Mouse (Mus musculus) hindbrain, embryonic 13.5 days (tissue): ENCODE measurements around the gene Tcp11l1. TPM values are rescaled to one million over a fixed set of nuclear protein-coding genes. Genes with fewer than 3 reads are reported as not detected.

ENCODE experiments used
- ATAC-seq: fragments of 200-750 bp; cut with Nextera tagmentation; 2 replicates; pipeline ENCODE4 v1.8.0; 2017; ENCODE audit warnings: moderate TSS enrichment; ENCODE audit not compliant: low FRiP score
- H3K27ac ChIP-seq: fragments of 300-500 bp; sonication (generic); 2 replicates; pipeline ENCODE4 v1.5.1; 2015; ENCODE audit warnings: inconsistent platforms, mild to moderate bottlenecking, moderate library complexity
- H3K27me3 ChIP-seq: fragments of 300-500 bp; sonication (generic); 2 replicates; pipeline ENCODE4 v1.6.1; 2015; ENCODE audit warnings: mild to moderate bottlenecking, inconsistent platforms
- H3K36me3 ChIP-seq: fragments of 300-500 bp; sonication (generic); 2 replicates; pipeline ENCODE4 v1.6.1; 2015; ENCODE audit warnings: mild to moderate bottlenecking, inconsistent platforms
- H3K4me1 ChIP-seq: fragments of 300-500 bp; sonication (generic); replicated peaks from 2 replicates; pipeline ENCODE4 v1.6.1; 2015; ENCODE audit warnings: inconsistent platforms
- H3K4me2 ChIP-seq: fragments of 300-500 bp; sonication (generic); 2 replicates; pipeline ENCODE4 v1.6.1; 2015; ENCODE audit warnings: inconsistent platforms, mild to moderate bottlenecking, moderate library complexity
- H3K4me3 ChIP-seq: fragments of 300-500 bp; sonication (generic); 2 replicates; pipeline ENCODE4 v1.5.1; 2015; ENCODE audit warnings: mild to moderate bottlenecking, inconsistent platforms
- H3K9ac ChIP-seq: fragments of 300-500 bp; sonication (generic); 2 replicates; pipeline ENCODE4 v1.6.1; 2015; ENCODE audit warnings: mild to moderate bottlenecking, inconsistent platforms
- H3K9me3 ChIP-seq: fragments of 300-500 bp; sonication (generic); 2 replicates; pipeline ENCODE4 v1.6.1; 2016; ENCODE audit warnings: inconsistent platforms
- WGBS: fragments of 180-500 bp; shearing (Covaris S2); methylation state at CpG from one replicate; pipeline ENCODE4 v1.1.7; 2015; 5-methylcytosine and 5-hydroxymethylcytosine counted together
- polyA plus RNA-seq: library from polyadenylated mRNA; unstranded; fragments of >200 nt; fragmentation: Nextera tagmentation; extraction: Ambion mirVana; gene quantifications from 2 replicates; pipeline ENCODE4 v1.2.1, GENCODE M21; 2015

Gene Tcp11l1
- polyA plus RNA-seq, 1 experiment from 2014 or later = 75.1 TPM

GRCm38 (mm10) chr2:104663372-104664100 lies 48.4 kb downstream of the Tcp11l1 start:
- Histone ChIP-seq H3K4me3 (no peak overlapping the region), H3K4me1 (no peaks in the 10 kb centered on the region), H3K9me3 (no peaks in the 10 kb centered on the region), H3K27ac (no peak overlapping the region), H3K4me2 (no peak overlapping the region), H3K27me3 (no peaks in the 10 kb centered on the region), H3K36me3 (peaks cover 65% of the 10 kb centered on the region), H3K9ac (no peak overlapping the region)
- ATAC-seq = no peak
- 92% methylated on average over 8 of the region's 8 CpGs for WGBS

GRCm38 (mm10) chr2:104658659-104659058 lies 53.3 kb downstream of the Tcp11l1 start:
- Histone ChIP-seq H3K36me3 (peaks cover 64% of the 10 kb centered on the region), H3K9me3 (no peaks in the 10 kb centered on the region)
- 91% methylated on average over 1 of the region's 1 CpGs for WGBS

GRCm38 (mm10) chr2:104615985-104616711 lies 95.8 kb downstream of the Tcp11l1 start:
- 96% methylated on average over 4 of the region's 4 CpGs for WGBS
- H3K9me3 ChIP-seq = no peaks in the 10 kb centered on the region
- no peak overlapping the region for H3K4me2 ChIP-seq

More at GRCm38 (mm10) chr2:104658659-104659058, 53.3 kb downstream of the Tcp11l1 start:
- Histone ChIP-seq H3K4me3 (no peak overlapping the region), H3K27ac (no peak overlapping the region), H3K4me2 (no peak overlapping the region), H3K27me3 (no peaks in the 10 kb centered on the region), H3K9ac (no peak overlapping the region), H3K4me1 (no peaks in the 10 kb centered on the region)
- no peak for ATAC-seq

GRCm38 (mm10) chr2:104614786-104615185 lies 97.2 kb downstream of the Tcp11l1 start:
- no peak overlapping the region for H3K9ac ChIP-seq
- no peaks in the 10 kb centered on the region for H3K4me1 ChIP-seq
- ATAC-seq = no peak
- 96% methylated on average over 3 of the region's 3 CpGs for WGBS
- no peaks in the 10 kb centered on the region for H3K9me3 ChIP-seq
- H3K27ac ChIP-seq = no peak overlapping the region
- H3K27me3 ChIP-seq = no peaks in the 10 kb centered on the region
- peaks cover 9% of the 10 kb centered on the region for H3K36me3 ChIP-seq
- H3K4me3 ChIP-seq = no peak overlapping the region
- H3K4me2 ChIP-seq = no peak overlapping the region

More at GRCm38 (mm10) chr2:104615985-104616711, 95.8 kb downstream of the Tcp11l1 start:
- H3K27me3 ChIP-seq = no peaks in the 10 kb centered on the region
- no peak for ATAC-seq
- 0 out of 2 replicates have a peak, but pooled peaks cover 2% of the 10 kb centered on the region for H3K36me3 ChIP-seq
- H3K4me1 ChIP-seq = no peaks in the 10 kb centered on the region
- H3K4me3 ChIP-seq = no peak overlapping the region
- H3K9ac ChIP-seq = no peak overlapping the region
- H3K27ac ChIP-seq = no peak overlapping the region

Other genes with a start within 250 kb of the Tcp11l1 start
- 6.0 and 6.6 TPM in 2 replicates for gene Hipk3, start 217.7 kb downstream of the Tcp11l1 start, polyA plus RNA-seq
- 106 and 111 TPM in 2 replicates for gene Cstf3, start 121.6 kb downstream of the Tcp11l1 start, polyA plus RNA-seq
- gene Pin1rt1, start 4.2 kb upstream of the Tcp11l1 start, polyA plus RNA-seq = not detected in 2 replicates
- gene Depdc7, start 30.7 kb upstream of the Tcp11l1 start, polyA plus RNA-seq = 0.91 and 1.5 TPM in 2 replicates
- gene Qser1, start 104.6 kb upstream of the Tcp11l1 start, polyA plus RNA-seq = 7.5 and 7.6 TPM in 2 replicates
- 0.32 and 0.36 TPM in 2 replicates for gene Prrg4, start 137.7 kb upstream of the Tcp11l1 start, polyA plus RNA-seq
- gene Ccdc73, start 155.6 kb upstream of the Tcp11l1 start, polyA plus RNA-seq = 7.1 and 7.7 TPM in 2 replicates